Mouse (Mus musculus) gastrocnemius, postnatal 36 days (tissue): ENCODE measurements around the gene Gstp3. TPM values are rescaled to one million over a fixed set of nuclear protein-coding genes. Genes with fewer than 3 reads are reported as not detected.

Experiments
- DNase-seq, 2 experiments: peaks; one replicate each; pipeline ENCODE4 v3.0.0; 2022
- intact Hi-C: fragments of 180-260 bp; cut with DNase I; formaldehyde crosslinking; loops from one replicate; pipeline ENCODE4 v1.15.1; 2025
- long read RNA-seq, 2 experiments: library from polyadenylated mRNA; stranded (forward); transcript quantifications; one replicate each; pipeline ENCODE4 v2.0.0; 2021
- total RNA-seq, 2 experiments: library from RNA; stranded (reverse); gene quantifications; 2 replicates each; pipeline ENCODE4 v1.2.3; 2021

Gene Gstp3
- total RNA-seq: not detected
- long read RNA-seq, experiment 1: 0 reads
- long read RNA-seq, experiment 2: 0 reads

- intact Hi-C loops: no loop called here
- DNase-seq: no peak
Observed at GRCm38 (mm10) chr19:4059069-4059740, at the start of gene Gstp3. Gene Gstp3 (minus strand): TSS chr19:4059569.

DNA sequence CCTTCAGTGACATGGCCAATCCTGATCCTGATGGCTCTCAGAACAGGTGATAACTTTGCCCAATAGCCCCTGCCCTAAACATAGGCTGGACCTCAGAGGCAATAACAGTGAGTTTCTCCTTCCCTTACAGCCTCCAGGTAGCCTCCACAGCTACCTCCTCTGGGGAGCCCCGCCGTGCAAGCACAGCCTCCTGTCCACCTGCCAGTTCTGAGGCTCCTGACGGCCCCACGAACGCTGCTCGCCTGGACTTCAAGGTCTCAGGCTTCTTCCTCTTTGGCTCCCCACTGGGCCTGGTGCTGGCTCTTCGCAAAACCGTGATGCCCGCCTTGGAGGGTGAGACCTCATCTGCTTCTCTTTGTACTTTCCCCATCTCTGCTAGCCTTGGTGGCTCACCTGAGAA is 49.2 kb upstream of the Gstp3 start:
- no peak for DNase-seq
- intact Hi-C loops: no loop called here

- intact Hi-C loops: no loop called here
- no peak for DNase-seq
Observed at GRCm38 (mm10) chr19:4106654-4107053, 47.3 kb upstream of the Gstp3 start.

DNA sequence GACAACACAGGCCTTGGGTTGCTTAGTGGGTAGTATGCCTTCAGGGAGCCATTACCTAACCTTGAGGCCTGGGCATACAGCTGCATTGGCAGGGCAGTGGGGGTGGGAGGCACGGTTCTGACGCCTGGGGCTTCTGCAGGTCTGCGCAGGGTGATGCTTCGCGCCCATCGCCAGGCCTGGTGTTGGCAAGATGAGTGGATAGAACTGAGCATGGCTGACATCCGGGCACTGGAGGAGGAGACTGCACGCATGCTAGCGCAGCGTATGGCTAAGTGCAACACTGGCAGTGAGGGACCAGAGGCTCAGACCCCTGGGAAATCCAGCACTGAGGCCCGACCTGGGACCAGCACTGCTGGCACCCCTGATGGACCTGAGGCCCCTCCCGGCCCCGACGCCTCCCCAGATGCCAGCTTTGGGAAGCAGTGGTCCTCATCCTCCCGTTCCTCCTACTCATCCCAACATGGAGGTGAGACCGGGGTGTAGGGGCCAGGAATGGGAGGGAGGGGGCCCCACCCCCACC is 45.4 kb upstream of the Gstp3 start:
- intact Hi-C loops: no loop called here
- DNase-seq: no peak

DNA sequence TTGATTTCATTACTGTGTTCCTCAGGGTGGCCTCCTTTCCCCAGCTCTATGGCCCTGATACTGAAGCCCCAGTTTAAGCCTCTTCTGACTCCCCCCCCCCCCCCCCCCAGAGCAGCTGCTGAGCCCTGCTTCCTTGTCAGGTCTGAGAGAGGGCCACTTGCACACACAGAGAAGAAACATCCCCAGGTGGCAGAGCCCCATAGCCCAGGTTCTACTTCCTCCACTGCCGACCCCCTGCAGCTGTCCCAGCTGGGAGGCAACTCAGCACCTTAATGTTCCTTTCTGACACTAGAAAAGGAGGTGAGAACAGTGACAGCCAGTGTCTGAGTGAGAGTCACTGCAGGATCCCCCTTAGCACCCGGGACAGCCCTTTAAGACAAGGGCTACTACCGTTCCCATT is 44.4 kb upstream of the Gstp3 start:
- no peak for DNase-seq
- intact Hi-C loops: no loop called here

DNA sequence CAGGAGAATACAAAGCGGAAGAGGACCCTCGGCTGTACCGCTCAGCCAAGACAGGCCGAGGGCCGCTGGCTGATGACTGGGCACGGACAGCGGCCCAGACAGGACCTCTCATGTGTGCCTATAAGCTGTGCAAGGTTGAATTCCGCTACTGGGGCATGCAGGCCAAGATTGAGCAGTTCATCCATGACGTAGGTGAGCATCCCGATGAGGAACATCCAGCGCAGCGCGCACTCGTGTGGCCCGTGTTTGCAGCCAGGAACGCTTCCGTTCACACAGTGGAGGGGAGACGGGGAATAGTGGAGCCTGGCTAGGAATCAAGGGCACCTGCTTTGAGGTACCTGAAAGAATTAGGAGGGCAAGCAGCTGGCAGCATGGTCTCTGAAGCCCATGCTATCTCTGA is 43.9 kb upstream of the Gstp3 start:
- intact Hi-C loops: no loop called here
- DNase-seq: no peak

GRCm38 (mm10) chr19:4102626-4103025 is 43.3 kb upstream of the Gstp3 start:
- DNase-seq: no peak
- intact Hi-C loops: no loop called here

GRCm38 (mm10) chr19:4102049-4102448 is 42.7 kb upstream of the Gstp3 start:
- intact Hi-C loops: no loop called here
- DNase-seq: no peak

- no peak for DNase-seq
- intact Hi-C loops: no loop called here
Observed at GRCm38 (mm10) chr19:4101466-4101865, 42.1 kb upstream of the Gstp3 start.

- DNase-seq: no peak
- intact Hi-C loops: no loop called here
Observed at GRCm38 (mm10) chr19:4100718-4101261, 41.4 kb upstream of the Gstp3 start.

DNA sequence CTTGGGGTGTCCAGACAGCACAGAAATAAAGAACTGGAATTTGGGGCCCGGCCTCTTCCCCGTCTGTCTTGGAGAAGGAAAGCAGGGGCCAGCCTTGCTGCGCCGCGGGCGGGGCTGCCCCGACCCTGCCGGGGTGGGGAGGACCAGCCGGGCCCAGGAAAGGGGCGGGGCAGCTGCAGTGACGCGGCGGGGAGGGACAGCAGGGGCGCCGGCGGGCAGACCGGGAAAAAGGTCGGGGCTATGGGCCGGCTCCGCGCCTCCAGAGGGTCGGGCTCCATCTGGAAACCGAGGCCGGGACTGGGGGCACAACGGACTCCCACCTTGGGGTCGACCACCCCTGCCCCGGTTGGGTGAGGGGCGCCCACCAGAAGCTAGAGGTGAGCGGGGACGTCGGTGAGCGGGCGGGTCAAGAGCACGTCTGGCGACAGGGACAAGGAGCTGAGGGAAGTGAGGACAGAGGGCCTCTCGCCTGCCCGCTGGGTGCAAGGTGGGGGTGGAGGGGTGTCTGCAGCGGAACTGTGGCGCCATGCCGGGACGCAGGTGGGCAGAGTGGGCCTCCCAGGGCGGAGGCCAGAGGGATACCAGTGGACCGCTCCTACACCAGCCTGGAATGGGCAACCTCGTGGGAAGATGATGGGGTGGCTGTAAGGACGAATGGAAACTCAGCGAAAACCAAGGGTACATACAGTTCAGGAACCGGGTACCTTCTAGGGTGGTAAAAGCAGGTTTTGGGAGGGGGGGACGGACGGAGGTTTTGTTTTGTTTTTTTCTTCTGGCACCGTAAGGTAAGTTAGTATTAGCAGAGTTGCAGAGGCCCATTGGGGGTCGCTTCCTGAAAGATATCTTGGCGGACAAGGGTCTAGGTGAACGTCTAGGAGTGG is 40.7 kb upstream of the Gstp3 start, which contains the start of gene Pitpnm1:
Gene Pitpnm1 (plus strand): TSS at position 162 of the 881 bp plus-strand sequence.
- intact Hi-C loops: loop anchor here (2.0 to 5.0 kb wide), 2 partner anchors 37 to 129 kb away; partner anchors contain the start of gene Gpr152
- peak; percentile 65 to 78 for DNase-seq

GRCm38 (mm10) chr19:4099056-4099455 is 39.7 kb upstream of the Gstp3 start:
- peak; percentile 90 for DNase-seq
- intact Hi-C loops: loop anchor here (2.0 to 5.0 kb wide), 2 partner anchors 38 to 130 kb away; partner anchors contain the start of gene Gpr152

GRCm38 (mm10) chr19:4098426-4098825 is 39.1 kb upstream of the Gstp3 start:
- no peak for DNase-seq
- intact Hi-C loops: loop anchor here (2.0 to 5.0 kb wide), 2 partner anchors 39 to 130 kb away; partner anchors contain the start of gene Gpr152

DNA sequence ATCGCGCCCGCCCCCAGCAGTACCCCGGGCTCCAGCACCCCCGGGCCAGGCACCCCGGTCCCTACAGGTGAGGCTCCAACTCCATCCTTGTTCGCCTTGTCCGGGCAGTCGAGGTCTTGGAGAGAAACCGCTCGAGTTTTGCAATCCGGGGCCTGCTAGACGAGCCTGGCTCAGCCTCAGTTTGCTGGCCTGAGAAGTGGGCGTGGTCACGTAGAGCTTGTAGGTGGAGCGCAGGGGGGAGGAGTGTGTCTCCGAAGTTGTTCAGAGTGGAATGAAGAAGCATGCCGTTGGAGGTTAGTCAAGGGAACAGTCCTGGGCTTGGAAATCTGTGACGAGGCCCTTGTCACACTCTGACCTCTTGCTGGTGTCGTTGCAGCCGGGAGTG is 38.1 kb upstream of the Gstp3 start:
- intact Hi-C loops: loop anchor here (5.0 kb wide), 1 partner anchor 40 kb away; the partner anchor contains the start of gene Gpr152
- peak in 1 of 2 experiments; percentile 72 for DNase-seq

DNA sequence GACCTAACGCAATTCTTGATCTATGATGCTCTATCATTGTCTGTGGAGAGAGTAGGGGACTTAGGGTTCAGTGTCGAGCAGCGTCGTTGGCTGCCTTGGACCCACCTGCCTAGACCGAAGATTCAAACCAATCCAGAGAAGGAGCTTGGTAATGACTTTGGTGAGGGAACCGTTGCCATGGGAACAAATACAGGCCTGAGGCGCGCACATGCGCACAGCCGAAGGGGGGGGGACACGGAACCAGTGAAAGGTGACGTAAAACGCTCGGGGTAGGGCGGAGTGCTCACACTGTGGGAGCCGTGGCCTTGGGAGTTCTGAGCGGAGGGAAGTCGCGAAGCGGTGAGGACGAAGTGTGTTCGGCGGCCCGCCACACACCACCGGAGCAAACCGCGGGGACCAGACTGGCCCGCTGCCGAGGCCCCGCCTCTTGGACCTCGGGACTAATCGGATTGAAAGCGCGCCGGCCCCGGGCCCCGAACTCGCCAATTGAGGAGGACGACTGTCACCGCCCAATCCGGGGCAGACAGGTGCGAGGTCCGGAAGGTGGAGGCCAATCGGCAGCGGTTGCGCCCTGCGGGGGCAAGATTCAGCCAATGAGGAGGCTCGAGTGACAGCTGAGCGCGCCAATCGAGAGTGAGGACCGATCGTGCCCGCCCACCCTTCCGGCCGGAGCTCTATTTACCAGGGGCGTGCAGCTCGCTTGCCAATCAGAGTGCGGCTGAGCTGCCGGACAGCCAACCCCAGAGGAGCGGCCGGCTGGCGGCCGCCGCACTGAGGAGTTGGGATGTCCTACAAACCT is 37.5 kb upstream of the Gstp3 start, which contains the start of gene Cdk2ap2:
Gene Cdk2ap2 (plus strand): TSS at position 541 of the 799 bp plus-strand sequence.
- intact Hi-C loops: loop anchor here (5.0 kb wide), 1 partner anchor 40 kb away; the partner anchor contains the start of gene Gpr152
- peak; percentile 98 to 100 for DNase-seq

DNA sequence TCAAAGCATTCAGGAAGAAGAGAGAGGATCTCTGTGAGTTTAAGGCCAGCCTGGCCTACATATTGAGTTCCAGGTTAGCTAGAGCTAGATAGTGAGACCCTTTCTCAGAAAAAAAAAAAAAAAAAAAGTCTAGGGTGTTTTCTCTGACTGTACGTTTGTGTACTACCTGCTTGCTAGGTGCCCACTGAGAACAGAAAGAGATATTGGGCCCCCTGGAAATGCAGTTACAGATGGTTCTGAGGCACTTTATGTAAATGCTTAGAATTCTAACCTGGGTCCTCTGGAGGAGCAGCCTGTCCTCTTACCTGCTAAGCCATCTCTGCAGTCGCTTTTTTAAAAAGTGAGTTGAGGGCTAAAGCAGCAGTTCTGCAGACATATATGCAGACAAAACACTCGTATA is 36.4 kb upstream of the Gstp3 start:
- intact Hi-C loops: loop anchor here (5.0 kb wide), 1 partner anchor 41 kb away; the partner anchor contains the start of gene Gpr152
- DNase-seq: no peak

- intact Hi-C loops: loop anchor here (5.0 kb wide), 1 partner anchor 42 kb away; the partner anchor contains the start of gene Gpr152
- DNase-seq: no peak
Observed at GRCm38 (mm10) chr19:4094774-4095303, 35.5 kb upstream of the Gstp3 start.

DNA sequence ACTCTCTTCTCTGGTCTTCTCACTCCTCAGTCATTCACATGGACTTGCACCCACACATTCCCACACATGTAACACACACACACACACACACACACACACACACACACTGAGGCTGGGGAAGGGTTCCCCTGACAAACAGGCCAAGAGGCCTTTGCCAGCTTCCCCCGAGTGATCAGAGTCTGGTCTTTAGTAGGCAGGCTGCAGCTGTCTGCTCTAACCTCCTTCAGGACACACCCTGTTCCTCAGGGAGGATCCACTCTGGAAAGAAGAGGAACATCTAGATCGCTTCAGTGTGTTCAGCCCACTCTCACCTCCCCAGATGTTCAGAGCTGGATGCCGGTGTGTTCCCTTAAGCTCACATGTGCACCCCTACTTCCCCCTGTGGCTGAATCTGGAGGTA is 35.0 kb upstream of the Gstp3 start:
- intact Hi-C loops: no loop called here
- DNase-seq: no peak

DNA sequence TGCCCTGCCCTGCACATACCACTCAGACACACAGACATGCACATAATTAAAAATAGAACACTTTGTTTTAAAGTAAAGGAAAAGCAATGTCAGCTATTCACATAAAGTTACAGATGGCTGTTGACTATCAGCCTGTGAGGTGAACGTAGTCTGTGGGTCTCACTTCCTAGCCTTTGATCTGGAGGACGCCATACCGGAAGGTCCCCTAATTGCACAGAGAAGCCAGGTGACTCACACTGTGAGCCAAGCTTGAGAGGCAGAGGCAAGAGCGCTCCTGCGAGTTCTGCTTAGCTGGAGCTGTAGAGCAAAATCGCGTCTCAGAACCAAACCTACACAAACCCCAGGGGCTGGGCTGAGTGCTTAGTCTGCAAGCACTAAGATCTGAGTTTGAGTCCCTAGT is 34.4 kb upstream of the Gstp3 start:
- intact Hi-C loops: no loop called here
- DNase-seq: no peak
